Mouse (Mus musculus): Measurements from ENCODE around the gene Ankrd11.

The Ankrd11 gene

GRCm38 (mm10) chr8:122918438-122919107 lies 123.5 kb downstream of the Ankrd11 start:
- TF ChIP-seq POU5F1 (IDR thresholded peaks at IDR 0.05; ENCODE audit: borderline replicate concordance, low read length) (no peak), CTCF (conservative IDR thresholded peaks at IDR 0.05; ENCODE audit: low read length) (no peak), NANOG (IDR thresholded peaks at IDR 0.05; ENCODE audit: borderline replicate concordance, low read length) (no peak)
- Histone ChIP-seq H3K9me3 (ENCODE audit: low read length) (no peaks in the 10 kb centered on the region), H3K27me3 (ENCODE audit: insufficient read depth, low read length) (no peaks in the 10 kb centered on the region), H3K36me3 (ENCODE audit: insufficient read depth, low read length) (peaks cover 47% of the 10 kb centered on the region), H3K4me1 (replicated peaks; ENCODE audit: low read depth, low read length) (peaks cover 64% of the 10 kb centered on the region), H3K4me3 (replicated peaks; ENCODE audit: low read length) (no peak overlapping the region)

- no peaks in the 10 kb centered on the region for H3K9me3 ChIP-seq (ENCODE audit: low read length)
- H3K36me3 ChIP-seq (ENCODE audit: insufficient read depth, low read length) = peaks cover 55% of the 10 kb centered on the region
- no peak for TF ChIP-seq CTCF (conservative IDR thresholded peaks at IDR 0.05; ENCODE audit: low read length)
- no peak for TF ChIP-seq POU5F1 (IDR thresholded peaks at IDR 0.05; ENCODE audit: borderline replicate concordance, low read length)
- TF ChIP-seq NANOG (IDR thresholded peaks at IDR 0.05; ENCODE audit: borderline replicate concordance, low read length) = no peak
- H3K4me1 ChIP-seq (replicated peaks; ENCODE audit: low read depth, low read length) = peaks cover 65% of the 10 kb centered on the region
- no peak overlapping the region for H3K4me3 ChIP-seq (replicated peaks; ENCODE audit: low read length)
- H3K27me3 ChIP-seq (ENCODE audit: insufficient read depth, low read length) = no peaks in the 10 kb centered on the region
Observed at GRCm38 (mm10) chr8:122917531-122918392, 124.3 kb downstream of the Ankrd11 start.

- Histone ChIP-seq H3K27me3 (ENCODE audit: insufficient read depth, low read length) (no peaks in the 10 kb centered on the region), H3K4me1 (replicated peaks; ENCODE audit: low read depth, low read length) (peaks cover 67% of the 10 kb centered on the region), H3K9me3 (ENCODE audit: low read length) (no peaks in the 10 kb centered on the region), H3K36me3 (ENCODE audit: insufficient read depth, low read length) (peaks cover 64% of the 10 kb centered on the region), H3K4me3 (replicated peaks; ENCODE audit: low read length) (no peak overlapping the region)
- TF ChIP-seq NANOG (IDR thresholded peaks at IDR 0.05; ENCODE audit: borderline replicate concordance, low read length) = no peak
- TF ChIP-seq POU5F1 (IDR thresholded peaks at IDR 0.05; ENCODE audit: borderline replicate concordance, low read length) = no peak
- TF ChIP-seq CTCF (conservative IDR thresholded peaks at IDR 0.05; ENCODE audit: low read length) = no peak
Observed at GRCm38 (mm10) chr8:122916766-122917165, 125.3 kb downstream of the Ankrd11 start.

DNA sequence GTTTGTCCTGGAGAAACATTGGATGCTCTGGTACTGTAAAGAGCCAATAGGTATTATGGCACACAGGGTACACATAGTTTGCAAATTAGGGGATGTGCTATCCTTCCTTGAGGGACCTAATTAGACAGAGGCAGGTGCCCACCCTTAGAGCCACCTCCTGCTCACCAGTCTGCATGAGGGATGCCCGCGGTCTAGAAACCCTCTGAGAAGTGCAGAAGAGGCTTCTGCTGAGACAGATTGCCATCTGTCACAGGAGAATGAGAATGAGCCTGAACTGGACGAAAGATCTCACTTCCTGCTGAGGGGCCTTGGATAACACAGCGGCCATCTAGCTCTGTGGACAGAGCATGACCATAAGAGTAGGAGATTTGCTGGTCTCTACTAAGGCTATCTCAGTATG lies 129.2 kb downstream of the Ankrd11 start:
- no peak overlapping the region for H3K4me3 ChIP-seq (replicated peaks; ENCODE audit: low read length)
- H3K27me3 ChIP-seq (ENCODE audit: insufficient read depth, low read length) = no peaks in the 10 kb centered on the region
- no peaks in the 10 kb centered on the region for H3K9me3 ChIP-seq (ENCODE audit: low read length)
- TF ChIP-seq NANOG (IDR thresholded peaks at IDR 0.05; ENCODE audit: borderline replicate concordance, low read length) (no peak), POU5F1 (IDR thresholded peaks at IDR 0.05; ENCODE audit: borderline replicate concordance, low read length) (no peak), CTCF (conservative IDR thresholded peaks at IDR 0.05; ENCODE audit: low read length) (no peak)
- H3K36me3 ChIP-seq (ENCODE audit: insufficient read depth, low read length) = peaks cover 95% of the 10 kb centered on the region
- peaks cover 45% of the 10 kb centered on the region for H3K4me1 ChIP-seq (replicated peaks; ENCODE audit: low read depth, low read length)

- no peak overlapping the region for H3K4me3 ChIP-seq (replicated peaks; ENCODE audit: low read length)
- H3K36me3 ChIP-seq (ENCODE audit: insufficient read depth, low read length) = peaks cover 96% of the 10 kb centered on the region
- H3K27me3 ChIP-seq (ENCODE audit: insufficient read depth, low read length) = no peaks in the 10 kb centered on the region
- TF ChIP-seq CTCF (conservative IDR thresholded peaks at IDR 0.05; ENCODE audit: low read length) (no peak), NANOG (IDR thresholded peaks at IDR 0.05; ENCODE audit: borderline replicate concordance, low read length) (no peak), POU5F1 (IDR thresholded peaks at IDR 0.05; ENCODE audit: borderline replicate concordance, low read length) (no peak)
- H3K9me3 ChIP-seq (ENCODE audit: low read length) = no peaks in the 10 kb centered on the region
- peaks cover 38% of the 10 kb centered on the region for H3K4me1 ChIP-seq (replicated peaks; ENCODE audit: low read depth, low read length)
Observed at GRCm38 (mm10) chr8:122912150-122912549, 129.9 kb downstream of the Ankrd11 start.

GRCm38 (mm10) chr8:122906463-122907021 lies 135.5 kb downstream of the Ankrd11 start:
- no peak for TF ChIP-seq NANOG (IDR thresholded peaks at IDR 0.05; ENCODE audit: borderline replicate concordance, low read length)
- peak; percentile 78 for TF ChIP-seq CTCF (conservative IDR thresholded peaks at IDR 0.05; ENCODE audit: low read length)
- H3K9me3 ChIP-seq (ENCODE audit: low read length) = no peaks in the 10 kb centered on the region
- H3K27me3 ChIP-seq (ENCODE audit: insufficient read depth, low read length) = no peaks in the 10 kb centered on the region
- H3K36me3 ChIP-seq (ENCODE audit: insufficient read depth, low read length) = peaks cover 92% of the 10 kb centered on the region
- no peak overlapping the region for H3K4me3 ChIP-seq (replicated peaks; ENCODE audit: low read length)
- H3K4me1 ChIP-seq (replicated peaks; ENCODE audit: low read depth, low read length) = peaks cover 63% of the 10 kb centered on the region

- H3K4me3 ChIP-seq (replicated peaks; ENCODE audit: low read length) = no peak overlapping the region
- TF ChIP-seq POU5F1 (IDR thresholded peaks at IDR 0.05; ENCODE audit: borderline replicate concordance, low read length) = no peak
- TF ChIP-seq NANOG (IDR thresholded peaks at IDR 0.05; ENCODE audit: borderline replicate concordance, low read length) = no peak
- TF ChIP-seq CTCF (conservative IDR thresholded peaks at IDR 0.05; ENCODE audit: low read length) = no peak
- H3K36me3 ChIP-seq (ENCODE audit: insufficient read depth, low read length) = peaks cover 93% of the 10 kb centered on the region
- H3K27me3 ChIP-seq (ENCODE audit: insufficient read depth, low read length) = no peaks in the 10 kb centered on the region
- no peaks in the 10 kb centered on the region for H3K9me3 ChIP-seq (ENCODE audit: low read length)
- peaks cover 69% of the 10 kb centered on the region for H3K4me1 ChIP-seq (replicated peaks; ENCODE audit: low read depth, low read length)
Observed at GRCm38 (mm10) chr8:122905346-122905745, 136.7 kb downstream of the Ankrd11 start.

GRCm38 (mm10) chr8:122904496-122904895 lies 137.6 kb downstream of the Ankrd11 start:
- Histone ChIP-seq H3K4me3 (replicated peaks; ENCODE audit: low read length) (no peak overlapping the region), H3K4me1 (replicated peaks; ENCODE audit: low read depth, low read length) (peaks cover 69% of the 10 kb centered on the region), H3K36me3 (ENCODE audit: insufficient read depth, low read length) (peaks cover 93% of the 10 kb centered on the region), H3K27me3 (ENCODE audit: insufficient read depth, low read length) (no peaks in the 10 kb centered on the region), H3K9me3 (ENCODE audit: low read length) (no peaks in the 10 kb centered on the region)
- no peak for TF ChIP-seq CTCF (conservative IDR thresholded peaks at IDR 0.05; ENCODE audit: low read length)
- TF ChIP-seq NANOG (IDR thresholded peaks at IDR 0.05; ENCODE audit: borderline replicate concordance, low read length) = no peak
- no peak for TF ChIP-seq POU5F1 (IDR thresholded peaks at IDR 0.05; ENCODE audit: borderline replicate concordance, low read length)

All from E14TG2a.4 (cell line).